Mouse (Mus musculus): ENCODE results near the gene Tymp.

Gene Tymp

GRCm38 (mm10) chr15:89326441-89326840, 50.4 kb downstream of the Tymp start:
- DNase-seq: no peak

- no peak for DNase-seq
Observed at GRCm38 (mm10) chr15:89323656-89324055, 53.2 kb downstream of the Tymp start.

GRCm38 (mm10) chr15:89322670-89323522, 53.9 kb downstream of the Tymp start, which contains the start of gene Adm2:
Gene Adm2 (plus strand): TSS chr15:89322720.
- no peak for DNase-seq

All from lung, adult 18-20 months (tissue).